Mouse (Mus musculus) ES-E14 (cell line): ENCODE data around the gene Capzb. TPM values are rescaled to one million over a fixed set of nuclear protein-coding genes. Genes with fewer than 3 reads are reported as not detected.

Source experiments
- DNase-seq: peaks from one replicate; pipeline ENCODE4 v3.0.0-alpha.2; 2013; ENCODE audit warnings: low read depth, low spot score
- H3K27ac ChIP-seq: 2 replicates; pipeline ENCODE4 v1.5.1; 2012; ENCODE audit warnings: low read depth, mild to moderate bottlenecking, low read length, moderate library complexity, mixed read lengths; ENCODE audit not compliant: poor library complexity, insufficient read depth, severe bottlenecking
- H3K36me3 ChIP-seq: 2 replicates; pipeline ENCODE4 v1.6.1; 2012; ENCODE audit warnings: mild to moderate bottlenecking, low read length, moderate library complexity, mixed read lengths; ENCODE audit not compliant: control insufficient read depth, poor library complexity, insufficient read depth, severe bottlenecking
- H3K4me1 ChIP-seq, 2 experiments: fragments of 150-350 bp in 1 of 2; sonication (generic) in 1 of 2; 2 replicates each; pipeline ENCODE4 v1.6.1; 2012; ENCODE audit warnings: low read length in 2 of 2, mild to moderate bottlenecking in 1 of 2, mixed read lengths in 1 of 2; ENCODE audit not compliant: control insufficient read depth in 2 of 2, insufficient read depth in 2 of 2, poor library complexity in 1 of 2
- H3K4me3 ChIP-seq, 2 experiments: fragments of 150-350 bp in 1 of 2; sonication (generic) in 1 of 2; 2 replicates each; pipeline ENCODE4 v1.5.1; 2012; ENCODE audit warnings: low read length in 2 of 2, low read depth in 1 of 2, mild to moderate bottlenecking in 1 of 2, mixed read lengths in 1 of 2; ENCODE audit not compliant: insufficient read depth in 1 of 2, poor library complexity in 1 of 2, severe bottlenecking in 1 of 2
- H3K9ac ChIP-seq: 2 replicates; pipeline ENCODE4 v1.6.1; 2012; ENCODE audit warnings: low read depth, mild to moderate bottlenecking, low read length, mixed read lengths; ENCODE audit not compliant: poor library complexity, insufficient read depth, severe bottlenecking
- H3K9me3 ChIP-seq: fragments of 150-350 bp; sonication (generic); 2 replicates; pipeline ENCODE4 v1.6.1; 2012; ENCODE audit warnings: low read depth, mild to moderate bottlenecking, low read length; ENCODE audit not compliant: control insufficient read depth, insufficient read depth
- CHD2 ChIP-seq: IDR thresholded peaks from 2 replicates; pipeline ENCODE4 v1.6.1; 2014; ENCODE audit warnings: mild to moderate bottlenecking, low read depth, low read length, inconsistent platforms
- HCFC1 ChIP-seq: IDR thresholded peaks from 2 replicates; pipeline ENCODE4 v1.6.1; 2012; ENCODE audit warnings: low read length, inconsistent platforms, borderline replicate concordance; ENCODE audit not compliant: insufficient read depth
- MAFK ChIP-seq: IDR thresholded peaks from 2 replicates; pipeline ENCODE4 v1.6.1; 2014; ENCODE audit warnings: mild to moderate bottlenecking, low read depth, low read length, inconsistent platforms; ENCODE audit not compliant: insufficient read depth
- ZC3H11A ChIP-seq: IDR thresholded peaks from 2 replicates; pipeline ENCODE4 v1.6.1; 2012; ENCODE audit warnings: low read depth, mild to moderate bottlenecking, inconsistent platforms, low read length, borderline replicate concordance
- ZNF384 ChIP-seq: IDR thresholded peaks from 2 replicates; pipeline ENCODE4 v1.6.1; 2012; ENCODE audit warnings: low read depth, low read length, inconsistent platforms
- in situ Hi-C, 2 experiments: fragments of 600-800 bp; cut with MboI; formaldehyde crosslinking; loops; one replicate each; pipeline ENCODE4 v1.15.1; 2025; ENCODE audit warnings: low sequenced_read_pairs in 2 of 2, inconsistent platforms in 1 of 2; ENCODE audit not compliant: unreplicated experiment in 2 of 2
- total RNA-seq: library from RNA; depleted of rRNA; stranded (reverse); fragments of 300-350 nt; gene quantifications from 2 replicates; pipeline ENCODE4 v1.2.3, GENCODE M21; 2012

Capzb gene
- total RNA-seq, 1 experiment: 111 TPM

- H3K9me3 ChIP-seq: no peaks in the 10 kb centered on the region
- peak overlapping the region; percentile 94 for H3K27ac ChIP-seq
- no peak for DNase-seq
- no peak for TF ChIP-seq ZNF384
- 0 out of 2 replicates have a peak, but pooled peaks have one; percentile 20 for TF ChIP-seq HCFC1
- in situ Hi-C loops: no loop called here
- H3K4me1 ChIP-seq: peaks cover 19 to 34% of the 10 kb centered on the region in 2 experiments
- peak overlapping the region; percentile 84 to 96 for H3K4me3 ChIP-seq
- H3K36me3 ChIP-seq: peaks cover 2% of the 10 kb centered on the region; the same call in 1 of the 2 replicates
- H3K9ac ChIP-seq: peak overlapping the region; percentile 88
Measured at GRCm38 (mm10) chr4:139193176-139194093, 736 bp downstream of the Capzb start.

- Histone ChIP-seq H3K9ac (no peak overlapping the region), H3K4me3 (no peak overlapping the region; a peak in 1 of 4 replicates), H3K36me3 (peaks cover 12% of the 10 kb centered on the region), H3K4me1 (peaks cover 19 to 34% of the 10 kb centered on the region in 2 experiments), H3K27ac (no peak overlapping the region), H3K9me3 (no peaks in the 10 kb centered on the region)
- TF ChIP-seq ZNF384 (no peak), HCFC1 (no peak), MAFK (no peak), CHD2 (no peak), ZC3H11A (no peak)
- DNase-seq: no peak
- in situ Hi-C loops: no loop called here
Measured at GRCm38 (mm10) chr4:139195101-139195500, 2.4 kb downstream of the Capzb start.

GRCm38 (mm10) chr4:139196464-139196863 lies 3.8 kb downstream of the Capzb start:
- Histone ChIP-seq H3K36me3 (peaks cover 12% of the 10 kb centered on the region), H3K9ac (peak overlapping the region; percentile 14; the same call in 1 of the 2 replicates), H3K27ac (peak overlapping the region; percentile 62; the same call in 1 of the 2 replicates), H3K4me3 (no peak overlapping the region), H3K9me3 (no peaks in the 10 kb centered on the region), H3K4me1 (peaks cover 19 to 34% of the 10 kb centered on the region in 2 experiments)
- in situ Hi-C loops: no loop called here
- no peak for DNase-seq
- TF ChIP-seq MAFK (no peak), HCFC1 (no peak), ZNF384 (no peak), CHD2 (no peak), ZC3H11A (no peak)

- Histone ChIP-seq H3K27ac (peak overlapping the region; percentile 62; the same call in 1 of the 2 replicates), H3K9ac (peak overlapping the region; percentile 14; the same call in 1 of the 2 replicates), H3K9me3 (no peaks in the 10 kb centered on the region), H3K4me1 (peaks cover 19 to 34% of the 10 kb centered on the region in 2 experiments), H3K36me3 (peaks cover 12% of the 10 kb centered on the region), H3K4me3 (peak overlapping the region; percentile 0 to 5; a peak in 2 of 4 replicates)
- in situ Hi-C loops: no loop called here
- TF ChIP-seq ZNF384 (no peak), CHD2 (no peak), MAFK (no peak), HCFC1 (no peak), ZC3H11A (no peak)
- no peak for DNase-seq
Measured at GRCm38 (mm10) chr4:139196949-139197348, 4.2 kb downstream of the Capzb start.
